Mouse (Mus musculus) left cerebral cortex, adult 2 months (tissue): ENCODE results near the gene Atp13a1. TPM values are rescaled to one million over a fixed set of nuclear protein-coding genes. Genes with fewer than 3 reads are reported as not detected.

Experiments used
- DNase-seq, 2 experiments: peaks; one replicate each; pipeline ENCODE4 v3.0.0; 2021 to 2022; ENCODE audit warnings: low spot score in 2 of 2, mixed read lengths in 1 of 2; ENCODE audit errors: extremely low spot score in 1 of 2
- H3K27ac ChIP-seq: fragments of 200-600 bp; 2 replicates; pipeline ENCODE4 v1.8.1; 2022
- H3K4me3 ChIP-seq: fragments of 200-600 bp; 2 replicates; pipeline ENCODE4 v1.8.1; 2022
- CTCF ChIP-seq: fragments of 200-600 bp; IDR thresholded peaks from 2 replicates; pipeline ENCODE4 v1.8.1; 2022; ENCODE audit warnings: antibody characterized with exemption, mild to moderate bottlenecking, moderate library complexity
- intact Hi-C: fragments of 180-260 bp; cut with DNase I; formaldehyde crosslinking; loops from one replicate; pipeline ENCODE4 v1.15.1; 2025
- total RNA-seq, 2 experiments: library from RNA; stranded (reverse); gene quantifications; 2 replicates each; pipeline ENCODE4 v1.2.3; 2021

Gene Atp13a1
- total RNA-seq, 2 experiments from 2014 or later: 37.2 to 38.5 TPM

DNA sequence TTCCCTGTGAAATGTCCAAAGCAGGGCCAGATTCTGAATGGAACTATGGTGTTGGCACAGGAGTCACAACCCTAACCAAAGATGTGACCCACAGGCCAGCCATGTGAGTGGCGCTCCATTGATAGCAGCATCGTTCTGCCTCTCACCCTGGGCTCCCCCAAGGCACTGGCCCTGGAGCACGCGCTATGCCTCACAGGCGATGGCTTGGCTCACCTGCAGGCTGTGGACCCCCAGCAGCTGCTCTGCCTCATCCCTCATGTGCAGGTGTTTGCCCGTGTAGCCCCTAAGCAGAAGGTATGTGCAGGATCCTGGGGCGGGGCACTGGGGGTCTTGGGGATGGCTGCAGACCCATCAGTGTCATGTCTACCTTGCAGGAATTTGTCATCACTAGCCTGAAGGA lies 12.4 kb downstream of the Atp13a1 start:
- DNase-seq: peak in 1 of 2 experiments; percentile 8
- no peak for TF ChIP-seq CTCF

DNA sequence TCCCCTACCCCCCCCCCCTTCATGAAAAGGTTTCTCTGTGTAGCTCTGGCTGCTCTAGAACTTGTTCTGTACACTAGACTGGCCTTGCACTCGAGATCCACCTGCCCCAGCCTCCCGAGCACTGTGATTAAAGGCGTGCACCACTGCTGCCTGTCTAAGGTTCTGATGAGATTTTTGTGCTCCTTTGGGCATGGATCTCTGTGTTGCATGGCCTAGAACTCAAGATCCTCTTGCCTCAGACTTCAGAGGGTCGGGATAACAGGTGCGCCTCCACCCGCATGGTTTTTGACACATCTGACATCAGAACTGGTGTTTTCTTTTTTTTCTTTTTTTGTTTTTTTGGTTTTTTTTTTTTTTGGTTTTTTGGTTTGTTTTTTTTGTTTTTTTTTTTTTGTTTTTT lies 13.6 kb downstream of the Atp13a1 start:
- DNase-seq: peak in 1 of 2 experiments; percentile 6
- intact Hi-C loops: no loop called here
- TF ChIP-seq CTCF: no peak
- Histone ChIP-seq H3K27ac (no peak overlapping the region), H3K4me3 (no peak overlapping the region)

More for the DNA sequence above, 12.4 kb downstream of the Atp13a1 start:
- H3K27ac ChIP-seq: no peak overlapping the region
- intact Hi-C loops: no loop called here
- no peak overlapping the region for H3K4me3 ChIP-seq

GRCm38 (mm10) chr8:69805086-69805485 lies 14.1 kb downstream of the Atp13a1 start:
- intact Hi-C loops: no loop called here
- no peak overlapping the region for H3K4me3 ChIP-seq
- H3K27ac ChIP-seq: no peak overlapping the region
- DNase-seq: no peak
- TF ChIP-seq CTCF: no peak

GRCm38 (mm10) chr8:69805491-69805890 lies 14.5 kb downstream of the Atp13a1 start:
- H3K4me3 ChIP-seq: no peak overlapping the region
- H3K27ac ChIP-seq: no peak overlapping the region
- no peak for TF ChIP-seq CTCF
- no peak for DNase-seq
- intact Hi-C loops: no loop called here

GRCm38 (mm10) chr8:69807236-69807635 lies 16.3 kb downstream of the Atp13a1 start:
- Histone ChIP-seq H3K4me3 (no peak overlapping the region), H3K27ac (no peak overlapping the region)
- no peak for TF ChIP-seq CTCF
- DNase-seq: no peak
- intact Hi-C loops: no loop called here

- no peak for TF ChIP-seq CTCF
- H3K27ac ChIP-seq: peak within 1 kb of the TSS; percentile 44; the same call in 1 of the 2 replicates
- peak; percentile 52 to 53 for DNase-seq
- peak within 1 kb of the TSS; percentile 59 for H3K4me3 ChIP-seq
- intact Hi-C loops: no loop called here
These were observed 17.3 kb downstream of the Atp13a1 start, which contains the start of gene Gmip for GRCm38 (mm10) chr8:69808094-69808863. Gene Gmip, plus strand, starts transcription at chr8:69808679.

- intact Hi-C loops: no loop called here
- peak overlapping the region; percentile 44; the same call in 1 of the 2 replicates for H3K27ac ChIP-seq
These were observed 18.0 kb downstream of the Atp13a1 start for GRCm38 (mm10) chr8:69808864-69809403.

DNA sequence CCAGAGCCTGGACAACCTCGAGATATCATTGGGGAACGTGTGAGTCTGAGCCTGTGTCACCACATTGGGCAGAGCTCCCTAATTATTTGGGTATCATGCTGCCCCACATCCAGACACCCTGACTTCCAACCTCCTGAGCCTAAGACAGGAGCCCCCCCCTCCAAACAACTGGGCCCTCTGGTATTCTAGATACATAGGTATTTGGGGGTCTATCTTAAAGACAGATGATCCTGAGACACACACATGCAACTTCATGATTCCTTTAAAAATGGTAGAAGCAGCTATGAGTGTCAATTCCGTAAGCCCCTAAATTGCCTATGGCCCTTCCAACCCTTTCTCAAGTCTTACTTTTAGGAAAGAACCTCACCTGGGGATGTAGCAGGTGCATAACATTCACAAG lies 18.9 kb downstream of the Atp13a1 start:
- TF ChIP-seq CTCF: no peak
- H3K4me3 ChIP-seq: no peak overlapping the region
- no peak overlapping the region for H3K27ac ChIP-seq
- intact Hi-C loops: no loop called here
- no peak for DNase-seq

More at GRCm38 (mm10) chr8:69808864-69809403, 18.0 kb downstream of the Atp13a1 start:
- DNase-seq: no peak
- H3K4me3 ChIP-seq: peak overlapping the region; percentile 59
- TF ChIP-seq CTCF: no peak

DNA sequence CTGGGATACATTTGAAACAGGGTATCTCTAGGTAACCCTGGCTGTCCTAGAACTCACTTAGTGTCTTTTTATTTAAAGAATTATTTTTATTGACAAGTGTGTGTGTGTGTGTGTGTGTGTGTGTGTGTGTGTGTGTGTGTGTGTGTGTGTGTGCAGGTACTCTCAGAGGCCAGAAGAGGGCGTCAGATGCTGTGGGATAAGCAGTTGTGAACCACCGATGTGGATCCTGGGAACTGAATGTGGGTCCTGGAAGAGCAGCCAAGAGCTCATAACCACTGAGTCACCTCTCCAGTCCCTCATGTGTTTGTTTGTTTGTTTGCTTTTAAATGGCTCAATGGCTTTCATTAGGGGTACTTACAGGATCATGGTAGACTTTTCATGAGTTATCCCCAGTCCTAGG lies 23.9 kb downstream of the Atp13a1 start:
- no peak for TF ChIP-seq CTCF
- intact Hi-C loops: no loop called here

DNA sequence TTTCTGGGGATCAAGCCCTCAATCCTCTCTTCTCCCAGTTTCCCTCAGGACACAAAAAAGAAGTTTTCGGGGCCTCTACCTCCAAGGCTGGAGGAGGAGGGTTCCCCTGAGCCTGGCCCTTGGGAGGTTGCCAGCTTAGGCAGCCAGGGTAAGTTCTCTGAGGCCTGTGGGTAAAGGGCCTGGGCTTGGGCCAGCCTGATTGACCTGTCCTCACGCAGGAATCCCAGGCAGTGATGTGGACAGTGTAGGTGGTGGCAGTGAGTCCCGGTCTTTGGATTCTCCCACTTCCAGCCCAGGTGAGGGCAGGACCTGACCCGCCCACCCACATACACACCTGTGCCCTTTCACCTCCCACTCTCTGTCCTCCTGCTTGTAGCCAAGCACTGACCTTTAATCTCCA lies 24.4 kb downstream of the Atp13a1 start:
- intact Hi-C loops: no loop called here
- H3K4me3 ChIP-seq: no peak overlapping the region
- H3K27ac ChIP-seq: no peak overlapping the region
- TF ChIP-seq CTCF: no peak
- no peak for DNase-seq

More for the DNA sequence above, 23.9 kb downstream of the Atp13a1 start:
- Histone ChIP-seq H3K27ac (no peak overlapping the region), H3K4me3 (no peak overlapping the region)
- DNase-seq: no peak

DNA sequence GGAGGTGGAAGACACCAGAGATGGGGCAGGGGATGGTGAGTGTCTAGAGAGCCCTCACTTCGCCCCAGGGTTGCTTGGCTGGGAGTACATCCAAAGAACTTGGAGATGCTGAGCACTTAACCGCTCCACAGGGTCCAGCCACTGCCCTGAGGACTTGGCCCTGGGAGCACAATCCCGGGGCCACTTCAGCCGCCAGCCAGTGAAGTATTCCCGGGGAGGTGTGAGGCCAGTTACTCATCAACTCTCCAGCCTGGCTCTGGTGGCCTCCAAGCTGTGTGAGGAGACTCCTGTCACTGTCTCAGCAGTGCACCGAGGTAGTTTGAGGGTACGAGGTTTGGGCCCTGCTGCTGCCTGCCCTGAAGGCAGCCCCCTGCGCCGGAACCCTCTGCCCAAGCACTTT lies 29.5 kb downstream of the Atp13a1 start:
- intact Hi-C loops: no loop called here
- DNase-seq: no peak
- no peak overlapping the region for H3K27ac ChIP-seq
- H3K4me3 ChIP-seq: no peak overlapping the region
- no peak for TF ChIP-seq CTCF

DNA sequence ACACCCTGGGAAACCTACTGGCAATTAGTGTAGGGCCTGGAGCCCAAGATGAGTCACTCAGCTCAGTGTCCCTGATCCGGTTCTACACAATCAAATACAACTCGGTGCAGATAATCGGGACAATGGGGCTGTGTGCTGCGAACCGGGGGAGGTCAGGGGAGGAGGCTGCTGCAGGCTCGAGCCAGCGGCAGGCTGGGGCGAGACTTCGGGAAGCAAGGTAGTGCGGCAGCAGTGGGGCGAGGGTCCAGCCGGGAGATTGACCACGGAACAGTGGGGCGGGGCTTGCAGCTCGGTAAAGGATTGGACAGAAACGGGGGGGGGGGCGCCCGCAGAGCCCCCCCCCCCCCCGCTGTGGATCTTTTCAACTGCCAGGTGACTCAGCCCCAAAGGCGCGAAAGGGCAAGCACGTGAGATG lies 31.0 kb downstream of the Atp13a1 start:
- Histone ChIP-seq H3K4me3 (peak overlapping the region; percentile 50), H3K27ac (no peak overlapping the region)
- no peak for DNase-seq
- intact Hi-C loops: no loop called here
- no peak for TF ChIP-seq CTCF
